Mouse (Mus musculus) embryonic facial prominence, embryonic 13.5 days (tissue): ENCODE data around the gene Hint2. TPM values are rescaled to one million over a fixed set of nuclear protein-coding genes. Genes with fewer than 3 reads are reported as not detected.

Experiments used
- ATAC-seq: fragments of 200-750 bp; cut with Nextera tagmentation; 2 replicates; pipeline ENCODE4 v1.8.0; 2017; ENCODE audit warnings: low read depth; ENCODE audit not compliant: insufficient number of reproducible peaks, insufficient read depth, low FRiP score, low TSS enrichment
- H3K27ac ChIP-seq: fragments of 300-500 bp; sonication (generic); 2 replicates; pipeline ENCODE4 v1.5.1; 2015; ENCODE audit warnings: moderate library complexity, mild to moderate bottlenecking, inconsistent platforms
- H3K27me3 ChIP-seq: fragments of 300-500 bp; sonication (generic); 2 replicates; pipeline ENCODE4 v1.6.1; 2015; ENCODE audit warnings: mild to moderate bottlenecking, inconsistent platforms
- H3K36me3 ChIP-seq: fragments of 300-500 bp; sonication (generic); 2 replicates; pipeline ENCODE4 v1.6.1; 2015; ENCODE audit warnings: mild to moderate bottlenecking, inconsistent platforms
- H3K4me1 ChIP-seq: fragments of 300-500 bp; sonication (generic); 2 replicates; pipeline ENCODE4 v1.6.1; 2015; ENCODE audit warnings: inconsistent platforms
- H3K4me2 ChIP-seq: fragments of 300-500 bp; sonication (generic); 2 replicates; pipeline ENCODE4 v1.6.1; 2015; ENCODE audit warnings: moderate library complexity, mild to moderate bottlenecking, inconsistent platforms
- H3K4me3 ChIP-seq: fragments of 300-500 bp; sonication (generic); 2 replicates; pipeline ENCODE4 v1.5.1; 2015; ENCODE audit warnings: mild to moderate bottlenecking, inconsistent platforms
- H3K9ac ChIP-seq: fragments of 300-500 bp; sonication (generic); 2 replicates; pipeline ENCODE4 v1.6.1; 2015; ENCODE audit warnings: mild to moderate bottlenecking, inconsistent platforms
- H3K9me3 ChIP-seq: fragments of 300-500 bp; sonication (generic); 2 replicates; pipeline ENCODE4 v1.6.1; 2016; ENCODE audit warnings: inconsistent platforms
- WGBS: fragments of 180-500 bp; shearing (Covaris S2); methylation state at CpG from one replicate; pipeline ENCODE4 v1.1.7; 2015; ENCODE audit warnings: mixed read lengths; 5-methylcytosine and 5-hydroxymethylcytosine counted together
- polyA plus RNA-seq: library from polyadenylated mRNA; unstranded; fragments of >200 nt; fragmentation: Nextera tagmentation; extraction: Ambion mirVana; gene quantifications from 2 replicates; pipeline ENCODE4 v1.2.1, GENCODE M21; 2015

Gene Hint2
- polyA plus RNA-seq, 1 experiment from 2014 or later, result 92.1 TPM

GRCm38 (mm10) chr4:43679416-43680043 lies 23.3 kb upstream of the Hint2 start:
- no peaks in the 10 kb centered on the region for H3K27me3 ChIP-seq
- H3K4me2 ChIP-seq, result no peak overlapping the region
- H3K27ac ChIP-seq, result no peak overlapping the region
- H3K4me1 ChIP-seq, result no peaks in the 10 kb centered on the region
- no peak overlapping the region for H3K9ac ChIP-seq
- peaks cover 81% of the 10 kb centered on the region for H3K36me3 ChIP-seq
- 88% methylated on average over 7 of the region's 7 CpGs for WGBS
- H3K9me3 ChIP-seq, result no peaks in the 10 kb centered on the region
- no peak for ATAC-seq
- H3K4me3 ChIP-seq, result no peak overlapping the region

- H3K9me3 ChIP-seq, result no peaks in the 10 kb centered on the region
- no peak overlapping the region for H3K9ac ChIP-seq
- H3K4me2 ChIP-seq, result no peak overlapping the region
- H3K4me1 ChIP-seq, result no peaks in the 10 kb centered on the region
- no peak overlapping the region for H3K27ac ChIP-seq
- H3K36me3 ChIP-seq, result peaks cover 81% of the 10 kb centered on the region
- H3K27me3 ChIP-seq, result no peaks in the 10 kb centered on the region
- ATAC-seq, result no peak
- 82% methylated on average over 6 of the region's 6 CpGs for WGBS
- no peak overlapping the region for H3K4me3 ChIP-seq
Measured at GRCm38 (mm10) chr4:43678541-43678940, 22.3 kb upstream of the Hint2 start.

DNA sequence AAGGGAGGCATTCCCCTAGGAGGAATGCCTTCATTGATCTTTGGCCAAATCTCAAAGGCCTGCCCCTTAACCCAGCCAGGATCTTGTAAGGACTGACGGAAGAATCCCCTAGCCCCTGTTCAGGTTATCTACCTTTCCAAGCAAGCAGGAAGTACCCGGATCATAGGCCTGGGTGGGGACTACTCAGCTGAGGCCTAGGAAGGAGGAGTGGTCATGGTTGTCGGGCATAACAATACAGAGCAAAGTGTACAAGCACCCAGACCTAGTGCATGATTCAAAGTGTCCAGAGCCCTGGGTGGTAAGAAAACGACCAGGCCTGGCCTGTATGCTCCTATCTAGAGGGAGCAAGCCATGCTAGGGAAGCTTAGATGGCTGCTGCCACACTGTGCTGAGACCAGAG lies 19.3 kb upstream of the Hint2 start:
- no peak overlapping the region for H3K4me2 ChIP-seq
- no peaks in the 10 kb centered on the region for H3K27me3 ChIP-seq
- peaks cover 55% of the 10 kb centered on the region for H3K36me3 ChIP-seq
- H3K4me1 ChIP-seq, result peaks cover 18% of the 10 kb centered on the region
- ATAC-seq, result no peak
- 72% methylated on average over 4 of the region's 4 CpGs for WGBS
- H3K9me3 ChIP-seq, result no peaks in the 10 kb centered on the region
- H3K4me3 ChIP-seq, result no peak overlapping the region
- no peak overlapping the region for H3K9ac ChIP-seq
- no peak overlapping the region for H3K27ac ChIP-seq

GRCm38 (mm10) chr4:43674974-43675373 lies 18.7 kb upstream of the Hint2 start:
- Histone ChIP-seq H3K4me3 (no peak overlapping the region), H3K36me3 (peaks cover 53% of the 10 kb centered on the region), H3K9ac (no peak overlapping the region), H3K27me3 (no peaks in the 10 kb centered on the region), H3K4me2 (no peak overlapping the region), H3K4me1 (peaks cover 24% of the 10 kb centered on the region), H3K9me3 (no peaks in the 10 kb centered on the region), H3K27ac (no peak overlapping the region)
- WGBS, result 77% methylated on average over 5 of the region's 5 CpGs
- ATAC-seq, result no peak

DNA sequence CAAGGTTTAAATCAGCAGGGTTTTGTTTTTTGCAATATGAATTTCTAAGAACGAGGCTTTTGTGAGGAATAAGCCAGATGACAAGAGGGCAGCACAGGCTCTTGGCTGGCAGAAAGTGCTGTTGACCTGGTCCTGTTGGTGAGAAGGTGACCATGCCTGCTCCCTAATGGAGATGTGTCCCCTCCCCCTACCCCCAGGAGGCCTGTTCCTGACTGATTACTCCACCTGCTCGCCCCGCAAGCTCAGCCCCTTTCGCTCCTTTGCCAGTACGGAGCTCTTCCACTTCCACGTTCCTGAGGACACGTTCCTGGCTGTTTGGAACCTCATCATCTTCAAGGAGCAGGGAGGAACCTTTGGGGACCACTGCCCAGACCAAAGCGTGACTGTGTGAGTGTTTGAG lies 17.4 kb upstream of the Hint2 start:
- no peak for ATAC-seq
- Histone ChIP-seq H3K4me2 (no peak overlapping the region), H3K27me3 (no peaks in the 10 kb centered on the region), H3K4me3 (no peak overlapping the region), H3K36me3 (peaks cover 44% of the 10 kb centered on the region), H3K9me3 (no peaks in the 10 kb centered on the region), H3K4me1 (peaks cover 30% of the 10 kb centered on the region), H3K9ac (no peak overlapping the region), H3K27ac (no peak overlapping the region)
- WGBS, result 76% methylated on average over 8 of the region's 8 CpGs

DNA sequence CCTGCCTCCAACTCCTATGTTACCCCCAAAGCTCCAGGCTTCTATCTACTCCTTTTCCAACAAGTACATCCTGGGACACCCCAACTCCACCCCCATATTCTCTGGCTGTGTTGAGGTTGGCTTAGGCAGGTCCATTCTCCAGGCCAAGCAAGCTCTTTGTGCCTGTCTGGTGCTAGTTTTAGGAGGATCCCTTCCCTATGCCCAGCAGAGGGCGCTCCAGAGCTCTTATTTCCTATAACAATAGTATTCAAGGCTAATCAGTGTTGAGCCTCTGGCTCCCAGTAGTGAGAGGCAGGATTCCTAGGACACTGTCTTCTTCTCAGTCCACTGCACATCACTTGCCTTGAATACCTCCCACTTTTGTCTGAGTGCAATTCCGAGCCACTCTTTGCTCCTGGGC lies 15.8 kb upstream of the Hint2 start:
- Histone ChIP-seq H3K4me2 (no peak overlapping the region), H3K4me3 (no peak overlapping the region), H3K36me3 (peaks cover 32% of the 10 kb centered on the region), H3K27me3 (no peaks in the 10 kb centered on the region), H3K9ac (no peak overlapping the region), H3K4me1 (peaks cover 36% of the 10 kb centered on the region), H3K9me3 (no peaks in the 10 kb centered on the region), H3K27ac (no peak overlapping the region)
- 10% methylated on average over 2 of the region's 2 CpGs for WGBS
- no peak for ATAC-seq

- Histone ChIP-seq H3K36me3 (peaks cover 6% of the 10 kb centered on the region), H3K4me1 (peaks cover 36% of the 10 kb centered on the region), H3K27ac (peak overlapping the region; percentile 55; the same call in 1 of the 2 replicates), H3K4me2 (peak overlapping the region; percentile 90), H3K27me3 (peaks cover 19% of the 10 kb centered on the region), H3K9ac (peak overlapping the region; percentile 90), H3K4me3 (peak overlapping the region; percentile 77), H3K9me3 (no peaks in the 10 kb centered on the region)
- ATAC-seq, result peak; percentile 70
- 0% methylated on average over 13 of the region's 25 CpGs for WGBS
Measured at GRCm38 (mm10) chr4:43669428-43669794, 13.1 kb upstream of the Hint2 start.

DNA sequence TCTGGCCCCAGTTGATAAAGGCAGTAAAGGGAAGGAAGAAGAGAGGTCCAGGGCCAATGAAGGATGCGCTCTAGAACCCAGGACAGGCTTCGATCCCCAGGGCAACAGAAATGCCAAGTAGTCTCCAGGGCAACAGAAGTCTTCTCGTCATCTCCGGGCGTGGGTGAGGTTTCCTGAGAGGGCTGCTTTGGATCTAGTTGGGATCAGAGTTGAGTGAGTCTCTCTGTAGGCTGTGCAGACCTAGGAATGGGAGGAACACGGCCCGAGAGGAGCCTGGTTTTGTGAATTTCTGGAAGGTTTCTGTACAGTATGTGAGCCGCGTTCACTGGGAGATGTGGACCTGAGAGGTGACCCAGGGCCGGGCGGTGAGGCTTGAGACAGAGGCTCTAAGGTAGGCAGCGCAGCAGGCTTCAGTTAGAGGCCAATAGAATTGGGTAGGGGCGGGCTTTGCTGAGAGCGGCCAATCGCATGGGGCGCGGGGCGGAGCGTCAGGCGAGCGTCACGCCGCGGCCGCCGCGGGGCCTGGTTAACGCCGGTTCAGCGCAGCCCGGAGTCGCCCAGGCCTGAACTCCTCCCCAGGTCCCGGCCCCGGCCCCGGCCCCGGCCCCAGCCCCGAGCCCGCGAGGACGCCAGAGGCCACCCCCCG lies 12.6 kb upstream of the Hint2 start, which contains the start of the genes Tmem8b and Fam221b:
Tmem8b (plus strand) TSS at position 190 of the 646 bp plus-strand sequence.
Fam221b (minus strand) TSS at position 364 of the 646 bp plus-strand sequence.
- peak; percentile 92 for ATAC-seq
- Histone ChIP-seq H3K4me1 (peaks cover 36% of the 10 kb centered on the region), H3K4me2 (peak within 1 kb of the TSS; percentile 90), H3K9ac (peak within 1 kb of the TSS; percentile 90), H3K27ac (peak within 1 kb of the TSS; percentile 55; the same call in 1 of the 2 replicates), H3K36me3 (peaks cover under 1% of the 10 kb centered on the region; the same call in 1 of the 2 replicates), H3K9me3 (no peaks in the 10 kb centered on the region), H3K27me3 (peaks cover 19% of the 10 kb centered on the region), H3K4me3 (peak within 1 kb of the TSS; percentile 77)
- 1% methylated on average over 35 of the region's 41 CpGs for WGBS

DNA sequence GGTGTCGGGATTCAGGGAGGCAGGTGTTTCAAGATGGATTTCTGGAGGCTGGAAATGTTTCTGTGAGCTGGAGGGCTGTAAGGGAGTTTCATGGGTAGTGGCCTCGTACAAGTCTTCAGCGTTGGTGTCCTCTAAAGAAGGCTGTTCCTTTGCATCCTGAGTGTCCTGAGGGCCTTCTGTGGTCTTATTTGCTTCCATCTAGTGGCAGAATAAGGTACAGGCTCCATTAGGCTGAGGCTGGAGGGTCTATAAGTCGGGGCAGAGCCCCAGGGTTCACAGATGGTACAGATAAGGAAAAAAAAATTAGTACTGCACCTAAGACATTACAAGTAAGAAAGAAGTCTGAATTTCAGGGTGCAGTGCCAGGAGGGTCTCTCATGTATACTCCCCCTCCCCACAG lies 10.1 kb upstream of the Hint2 start:
- Histone ChIP-seq H3K4me3 (no peak overlapping the region), H3K9ac (no peak overlapping the region), H3K27me3 (peaks cover 39% of the 10 kb centered on the region), H3K4me2 (no peak overlapping the region), H3K27ac (no peak overlapping the region), H3K9me3 (no peaks in the 10 kb centered on the region), H3K4me1 (peaks cover 26% of the 10 kb centered on the region), H3K36me3 (no peaks in the 10 kb centered on the region)
- WGBS, result 22% methylated on average over 4 of the region's 4 CpGs
- ATAC-seq, result no peak

GRCm38 (mm10) chr4:43657146-43657545 lies 880 bp upstream of the Hint2 start:
- Histone ChIP-seq H3K4me1 (peaks cover 15% of the 10 kb centered on the region), H3K36me3 (no peaks in the 10 kb centered on the region), H3K4me2 (peak overlapping the region; percentile 88), H3K4me3 (peak overlapping the region; percentile 79), H3K9me3 (no peaks in the 10 kb centered on the region), H3K27ac (no peak overlapping the region), H3K27me3 (peaks cover 26% of the 10 kb centered on the region), H3K9ac (no peak overlapping the region)
- no peak for ATAC-seq
- WGBS, result 64% methylated on average over 4 of the region's 4 CpGs

GRCm38 (mm10) chr4:43655656-43656338 lies 469 bp downstream of the Hint2 start:
- Histone ChIP-seq H3K9me3 (no peaks in the 10 kb centered on the region), H3K27ac (peak overlapping the region; percentile 87), H3K9ac (peak overlapping the region; percentile 92), H3K4me2 (peak overlapping the region; percentile 88), H3K4me3 (peak overlapping the region; percentile 79), H3K27me3 (peaks cover 12% of the 10 kb centered on the region; the same call in 1 of the 2 replicates), H3K4me1 (peaks cover 15% of the 10 kb centered on the region), H3K36me3 (peaks cover 8% of the 10 kb centered on the region)
- ATAC-seq, result no peak; the same call in none of the 2 replicates
- WGBS, result 6% methylated on average over 24 of the region's 34 CpGs
